Mouse (Mus musculus): ENCODE measurements around the gene Ano1.

The Ano1 gene

DNA sequence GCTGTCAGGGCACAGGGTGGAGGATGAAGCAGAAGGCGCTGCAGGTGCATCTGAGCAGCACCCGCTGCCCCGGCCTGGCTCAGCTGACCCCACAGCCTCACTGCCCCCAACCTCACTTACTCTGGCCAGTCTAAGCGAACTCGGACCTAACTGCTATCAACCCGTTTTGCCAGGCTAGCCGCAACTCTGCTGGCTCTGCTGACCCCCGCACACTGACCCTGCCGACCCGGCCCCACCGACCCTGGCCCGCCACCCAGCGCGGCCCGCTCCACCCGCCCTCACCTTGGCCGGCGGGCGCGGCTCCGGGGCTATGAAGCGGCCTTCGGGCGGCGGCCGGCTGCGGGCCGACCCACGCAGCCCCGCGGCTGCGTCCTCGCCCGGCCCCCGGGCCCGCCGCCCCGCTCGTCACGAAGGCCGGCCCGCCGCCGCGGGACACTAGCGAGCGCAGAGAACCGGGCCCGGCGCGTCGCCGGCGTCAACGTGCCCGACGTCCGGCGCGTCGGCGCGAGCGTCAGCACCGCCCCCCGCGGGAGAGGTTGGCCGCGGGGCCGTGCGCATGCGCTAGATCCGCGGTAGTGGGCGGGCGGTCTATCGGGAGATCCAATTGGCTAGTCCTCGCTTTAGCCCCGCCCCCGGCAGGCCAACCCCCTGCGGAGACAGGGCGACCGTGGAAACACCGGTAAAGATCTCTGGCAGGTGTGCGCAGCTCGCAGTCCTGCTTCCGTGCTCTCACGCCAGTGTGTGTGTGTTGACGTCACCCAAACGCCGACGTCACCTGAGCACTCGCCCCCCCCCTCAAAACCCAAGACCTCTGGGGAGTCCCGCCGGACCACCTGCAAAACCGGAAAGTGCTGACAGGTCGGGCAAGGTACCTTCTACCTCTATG is 198.3 kb downstream of the Ano1 start, which contains the start of gene Ppfia1:
TSS of gene Ppfia1 (minus strand) at position 493 of the 886 bp plus-strand sequence.
- in situ Hi-C loops (cut with MboI; ENCODE audit: unreplicated experiment in 2 of 2): loop anchor here (10.0 to 25.0 kb wide), 2 partner anchors 729 to 1491 kb away; partner anchors contain the start of genes Cd81 (in 2 of the 2), Tssc4 (in 2 of the 2), Dhcr7 (in 1 of the 2) and Nadsyn1 (in 1 of the 2)

DNA sequence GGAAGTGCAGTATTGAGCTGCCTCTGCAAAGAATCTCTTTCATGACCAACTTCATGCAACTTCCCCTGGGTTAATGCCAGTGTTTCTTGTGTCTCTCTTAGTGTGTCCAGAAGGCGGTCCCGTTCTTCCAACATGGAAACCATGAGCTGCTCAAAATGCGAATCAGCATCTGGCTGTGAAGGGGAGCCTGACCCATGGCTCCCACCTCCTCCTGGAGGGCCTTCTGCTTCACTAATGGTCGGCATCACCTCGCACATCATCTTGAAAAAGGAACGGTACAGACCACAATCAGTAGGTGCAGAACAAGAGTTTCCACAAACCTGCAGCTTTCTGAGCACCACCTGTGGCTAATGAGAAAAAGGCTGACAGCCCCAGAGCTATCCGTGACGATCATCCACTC is 199.5 kb downstream of the Ano1 start:
- in situ Hi-C loops (cut with MboI; ENCODE audit: unreplicated experiment in 2 of 2): loop anchor here (10.0 to 25.0 kb wide), 2 partner anchors 727 to 1490 kb away; partner anchors contain the start of genes Cd81 (in 2 of the 2), Tssc4 (in 2 of the 2), Dhcr7 (in 1 of the 2) and Nadsyn1 (in 1 of the 2)

DNA sequence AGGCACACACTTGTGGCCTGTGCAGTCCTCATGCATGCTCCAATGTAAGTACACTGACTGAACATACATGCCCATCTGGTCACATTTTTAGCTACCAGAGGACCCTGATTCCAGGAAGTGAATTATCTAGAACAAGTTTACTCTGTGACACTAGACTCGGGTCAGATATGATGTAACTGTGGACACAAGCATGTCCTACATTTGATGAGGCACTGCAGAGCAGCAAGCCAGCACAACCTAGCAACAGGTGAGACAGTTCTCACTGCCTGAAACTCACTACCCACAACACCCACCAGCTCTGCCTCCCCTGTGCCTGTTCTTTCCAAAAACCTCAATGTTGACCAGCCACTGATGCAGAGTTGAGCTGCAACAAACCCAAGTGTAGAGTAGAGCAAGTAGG is 201.0 kb downstream of the Ano1 start:
- in situ Hi-C loops (cut with MboI; ENCODE audit: unreplicated experiment in 2 of 2): loop anchor here (10.0 to 25.0 kb wide), 2 partner anchors 726 to 1489 kb away; partner anchors contain the start of genes Cd81 (in 2 of the 2), Tssc4 (in 2 of the 2), Dhcr7 (in 1 of the 2) and Nadsyn1 (in 1 of the 2)

DNA sequence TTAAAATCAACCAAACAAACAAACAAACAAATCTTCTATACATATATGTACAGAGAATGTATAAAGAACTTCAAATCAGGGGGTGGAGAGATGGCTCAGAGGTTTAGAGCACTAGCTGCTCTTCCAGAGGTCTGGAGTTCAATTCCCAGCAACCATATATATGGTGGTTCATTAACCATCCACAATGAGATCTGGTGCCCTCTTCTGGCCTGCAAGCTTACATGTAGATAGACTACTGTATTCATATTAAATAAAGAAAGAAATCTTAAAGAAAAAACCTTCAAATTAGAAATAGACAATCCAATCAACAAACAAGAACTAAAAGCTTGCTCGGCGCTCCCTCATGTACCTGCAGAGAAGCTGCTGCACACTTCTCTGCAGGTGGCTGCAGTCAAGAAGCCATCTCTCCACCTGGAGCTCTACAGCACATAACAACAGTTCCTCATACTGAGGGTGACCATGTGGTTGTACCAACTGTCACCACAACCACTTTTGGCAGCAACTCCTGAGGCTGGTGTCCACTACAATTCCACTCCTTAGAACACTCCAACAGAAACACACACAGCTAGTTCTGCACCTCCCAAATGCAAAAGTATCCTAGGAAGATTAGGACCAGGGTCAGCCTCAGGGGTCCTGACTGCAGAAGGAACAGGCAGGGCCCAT is 201.7 kb downstream of the Ano1 start:
- in situ Hi-C loops (cut with MboI; ENCODE audit: unreplicated experiment in 2 of 2): loop anchor here (10.0 to 25.0 kb wide), 2 partner anchors 725 to 1488 kb away; partner anchors contain the start of genes Cd81 (in 2 of the 2), Tssc4 (in 2 of the 2), Dhcr7 (in 1 of the 2) and Nadsyn1 (in 1 of the 2)

DNA sequence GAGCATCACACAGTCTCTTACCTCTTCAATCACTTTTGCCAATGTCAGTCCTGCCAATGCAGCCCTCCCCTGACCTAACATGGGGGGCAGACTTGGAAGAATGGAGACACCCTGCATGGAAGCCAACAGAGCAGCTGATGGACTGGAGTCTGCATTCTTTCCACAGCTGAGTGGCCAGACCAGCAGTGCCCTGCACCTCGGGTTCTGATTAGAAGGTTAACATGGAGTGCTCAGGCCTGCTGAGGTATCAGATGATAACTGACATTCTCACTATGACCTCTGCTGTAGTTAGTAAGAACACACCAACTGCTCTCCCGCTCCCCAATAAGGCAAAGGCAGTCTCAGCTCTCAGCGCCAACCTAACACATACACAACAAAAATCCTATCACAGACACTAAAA is 206.5 kb downstream of the Ano1 start:
- in situ Hi-C loops (cut with MboI; ENCODE audit: unreplicated experiment in 2 of 2): no loop called here

DNA sequence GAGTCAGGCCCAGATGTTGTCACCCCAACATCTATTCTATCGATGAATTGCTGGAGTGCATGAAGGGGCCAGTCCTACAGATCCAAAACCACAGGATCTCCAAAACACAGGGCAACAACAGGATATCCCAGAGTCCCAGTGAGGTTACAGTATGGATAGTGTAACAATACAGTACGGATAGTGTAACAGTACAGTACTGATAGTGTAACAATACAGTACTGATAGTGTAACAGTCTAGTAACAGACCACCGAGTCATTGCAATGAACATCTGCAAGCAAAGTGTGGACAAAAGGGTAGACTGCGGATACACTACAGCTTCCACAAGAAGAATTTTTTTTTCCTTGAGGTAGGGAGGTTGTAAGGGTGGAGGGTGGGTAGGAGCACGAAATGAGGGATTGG is 210.4 kb downstream of the Ano1 start:
- in situ Hi-C loops (cut with MboI; ENCODE audit: unreplicated experiment in 2 of 2): no loop called here

DNA sequence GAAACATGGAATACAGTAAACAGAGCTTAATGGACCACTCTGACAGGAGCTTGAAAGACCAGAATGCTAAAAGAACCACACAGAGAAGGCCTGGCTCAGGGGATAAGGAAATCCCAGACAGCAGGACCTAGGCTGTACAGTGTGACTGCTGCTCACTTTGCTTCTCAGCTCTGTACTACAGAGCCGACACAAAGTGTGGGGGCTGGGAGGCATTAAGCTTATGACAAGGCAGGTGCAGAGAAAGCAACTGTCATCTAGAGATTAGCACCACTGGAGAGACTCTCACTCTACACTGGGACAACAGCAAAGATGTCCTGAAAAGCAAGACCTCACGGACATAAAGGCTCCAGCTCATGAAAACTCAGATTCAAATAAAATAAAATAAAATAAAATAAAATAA is 212.6 kb downstream of the Ano1 start:
- in situ Hi-C loops (cut with MboI; ENCODE audit: unreplicated experiment in 2 of 2): no loop called here
